Mouse (Mus musculus) central nervous system, embryonic 18 days (tissue): ENCODE measurements around the gene Psd4. TPM values are rescaled to one million over a fixed set of nuclear protein-coding genes. Genes with fewer than 3 reads are reported as not detected.

Experiments used
- polyA plus RNA-seq: library from polyadenylated mRNA; depleted of rRNA; stranded (reverse); fragments of >200 nt; gene quantifications from 2 replicates; pipeline ENCODE4 v1.2.3, GENCODE M21; 2012; rRNA removed

Psd4 gene
- polyA plus RNA-seq, result 0.48 and 1.4 TPM in 2 replicates

GRCm38 (mm10) chr2:24367030-24367894, at the start of gene Psd4:
Gene Psd4, plus strand, starts transcription at chr2:24367580.

GRCm38 (mm10) chr2:24336545-24336944, 30.8 kb upstream of the Psd4 start, which contains the start of gene Il1rn:
Gene Il1rn, plus strand, starts transcription at chr2:24336853.

Other genes starting within 250 kb of the Psd4 start
- gene Il1f8, start 214.4 kb upstream of the Psd4 start, polyA plus RNA-seq, result not detected in 2 replicates
- 0.03 TPM in 1 of 2 replicates, not detected in the other for gene Il1f9, start 181.1 kb upstream of the Psd4 start, polyA plus RNA-seq
- not detected in 2 replicates for gene Il1f6, start 152.2 kb upstream of the Psd4 start, polyA plus RNA-seq
- gene Il1f5, start 90.6 kb upstream of the Psd4 start, polyA plus RNA-seq, result 0.09 TPM in 1 of 2 replicates, not detected in the other
- not detected in 2 replicates for gene Il1f10, start 76.4 kb upstream of the Psd4 start, polyA plus RNA-seq
- gene Il1rn, start 30.7 kb upstream of the Psd4 start, polyA plus RNA-seq, result 0.06 and 0.07 TPM in 2 replicates
- gene Pax8, start 108.0 kb downstream of the Psd4 start, polyA plus RNA-seq, result 0.49 and 0.80 TPM in 2 replicates